Mouse (Mus musculus) megakaryocyte, embryonic 14.5 days (primary cell): Measurements from ENCODE around the gene Actn2.

Experiments
- FLI1 ChIP-seq: IDR thresholded peaks from 2 replicates; pipeline ENCODE4 v1.6.1; 2012; ENCODE audit warnings: low read length, inconsistent platforms, mixed read lengths
- GATA1 ChIP-seq: IDR thresholded peaks from 3 replicates; pipeline ENCODE4 v1.6.1; 2012; ENCODE audit warnings: mixed read lengths, low read length, inconsistent platforms, borderline replicate concordance

DNA sequence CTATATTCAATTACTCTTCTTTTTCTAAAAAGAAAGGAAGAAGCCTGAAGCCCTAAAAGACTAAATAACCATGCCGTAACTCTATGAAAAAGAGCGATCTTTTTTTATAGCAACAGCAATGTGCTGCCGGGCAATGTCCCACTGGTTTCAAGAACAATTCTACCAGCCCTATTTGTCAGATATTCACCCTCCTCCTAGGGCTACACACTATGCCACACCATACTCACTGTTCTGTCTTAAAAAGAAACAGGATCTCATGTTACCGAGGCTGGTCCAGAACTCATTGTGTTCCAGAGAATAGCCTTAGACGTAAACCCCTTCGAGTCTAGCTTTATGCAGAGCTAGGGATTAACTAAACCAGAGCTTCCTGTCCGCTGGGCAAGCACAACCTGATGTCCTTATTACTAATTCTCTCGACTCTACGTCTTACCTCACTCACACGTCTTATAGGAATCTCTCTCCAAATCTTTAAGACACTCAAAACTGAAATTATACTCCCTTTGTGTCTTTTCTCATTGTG is 83.6 kb downstream of the Actn2 start:
- no peak for TF ChIP-seq GATA1
- no peak for TF ChIP-seq FLI1
